Mouse (Mus musculus) MN1 (cell line): ENCODE data around the gene Otub2.

ENCODE experiments used
- DNase-seq: peaks from one replicate; pipeline ENCODE4 v3.0.0-alpha.2; 2016; ENCODE audit warnings: low spot score

Gene Otub2

DNA sequence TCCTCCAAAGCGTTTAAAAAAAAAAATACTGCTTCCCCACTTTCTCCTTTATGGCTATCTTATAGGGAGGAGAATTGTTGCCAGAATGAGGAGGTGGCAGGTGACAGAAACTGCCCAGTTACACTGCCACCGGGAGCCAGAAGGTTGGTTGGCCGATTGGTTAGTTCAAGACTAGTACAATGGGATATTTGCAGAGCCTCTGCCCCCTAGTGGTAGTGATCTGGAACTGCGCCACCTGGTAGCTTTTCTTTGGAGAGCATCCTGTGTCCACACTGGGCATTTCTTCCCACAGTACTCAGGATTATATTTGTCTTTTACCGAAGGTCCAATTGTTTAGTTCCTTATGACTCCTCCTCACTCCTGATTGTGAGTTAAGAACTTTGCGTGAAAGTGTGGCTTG, 16.8 kb upstream of the Otub2 start:
- DNase-seq = peak; percentile 19

DNA sequence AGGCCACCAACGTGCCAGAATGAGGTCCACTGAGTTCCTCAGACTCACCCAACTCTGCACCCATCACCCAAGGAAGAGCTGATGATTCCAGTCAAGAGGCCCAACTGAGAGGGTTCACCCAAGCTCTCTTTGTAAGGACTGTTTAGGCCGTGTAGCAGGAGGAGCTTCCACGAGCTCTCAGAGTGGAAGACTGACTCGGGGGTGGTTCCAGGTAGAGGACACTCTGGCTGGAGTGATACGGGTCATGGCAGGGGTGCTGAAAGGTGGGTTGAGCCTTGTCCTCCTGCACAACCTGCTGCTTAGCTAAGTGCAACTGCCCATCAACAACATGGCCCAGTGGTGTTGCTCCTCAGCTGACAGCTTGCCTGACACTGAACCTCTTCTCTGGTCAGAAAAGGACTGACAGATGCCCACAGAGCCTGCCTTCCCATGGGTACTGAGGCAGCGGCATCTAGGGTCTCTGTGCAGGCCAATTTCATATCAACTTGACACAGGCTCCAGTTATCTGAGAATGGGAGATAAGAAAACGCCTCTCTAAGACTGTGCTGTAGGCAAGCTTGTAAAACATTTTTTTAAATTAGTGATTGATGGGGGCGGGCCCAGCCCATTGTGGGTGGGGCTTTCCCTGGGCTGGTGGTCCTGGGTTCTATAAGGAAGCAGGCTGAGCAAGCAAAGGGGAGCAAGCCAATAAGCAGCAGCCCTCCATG, 14.8 kb upstream of the Otub2 start:
- no peak for DNase-seq

DNA sequence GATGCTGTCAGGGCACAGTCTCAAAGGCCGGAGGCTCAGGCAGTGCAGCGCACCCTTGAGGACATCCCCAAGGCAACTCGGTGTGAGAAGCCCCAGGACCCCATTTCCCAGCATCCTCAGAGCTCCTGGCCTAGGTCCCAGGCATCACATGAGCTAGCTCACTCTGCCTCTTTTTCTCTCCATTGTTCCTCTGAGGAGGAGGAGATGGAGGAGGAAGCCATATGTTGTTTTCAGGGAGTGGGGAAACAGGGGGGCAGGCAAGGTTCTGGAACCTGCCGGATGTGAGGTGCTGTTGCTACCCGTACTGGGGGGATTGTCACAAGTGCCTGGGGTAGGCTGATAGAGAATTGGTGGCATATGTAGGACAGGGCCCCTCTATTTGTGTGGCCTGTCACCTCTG, 12.4 kb upstream of the Otub2 start:
- no peak for DNase-seq

DNA sequence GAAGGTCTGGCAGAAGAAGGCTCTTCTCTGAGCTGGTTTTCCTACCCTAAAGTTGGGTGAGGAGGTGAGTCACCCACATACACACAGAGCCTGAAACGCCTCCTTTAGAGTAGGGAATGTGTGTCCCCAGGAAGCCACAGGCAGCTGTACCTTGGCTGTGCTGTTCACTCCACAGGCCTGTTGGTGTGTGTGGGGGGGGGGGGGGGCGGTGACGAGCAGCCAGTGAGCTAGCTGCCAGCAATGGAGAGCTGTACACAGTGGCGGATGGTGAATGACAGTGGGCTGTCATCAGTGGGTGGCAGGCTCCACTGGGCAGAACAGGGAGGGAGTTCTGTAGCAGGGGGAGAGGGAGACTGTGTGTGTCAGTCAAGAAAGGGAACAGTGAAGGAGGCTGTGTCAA, 11.7 kb upstream of the Otub2 start:
- DNase-seq = no peak

DNA sequence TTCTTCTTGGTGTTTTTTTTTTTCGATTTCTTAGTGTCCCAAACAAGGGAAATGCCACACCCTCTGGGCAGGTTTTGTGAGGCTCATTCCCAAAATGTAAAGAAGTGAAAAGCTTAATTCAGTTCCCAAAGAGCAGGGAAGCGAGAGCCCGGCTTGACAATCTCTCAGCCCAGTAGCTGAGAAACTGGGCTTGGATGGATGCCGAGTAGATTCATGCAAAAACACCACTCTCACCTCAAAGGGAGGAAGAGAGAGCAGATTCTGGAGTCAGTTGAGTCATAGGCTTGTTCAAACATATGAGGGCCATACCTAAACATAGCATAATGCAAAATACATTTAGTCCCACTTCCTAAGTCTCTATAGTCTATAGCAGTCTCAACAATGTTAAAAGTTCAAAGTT, 8.3 kb upstream of the Otub2 start:
- no peak for DNase-seq

DNA sequence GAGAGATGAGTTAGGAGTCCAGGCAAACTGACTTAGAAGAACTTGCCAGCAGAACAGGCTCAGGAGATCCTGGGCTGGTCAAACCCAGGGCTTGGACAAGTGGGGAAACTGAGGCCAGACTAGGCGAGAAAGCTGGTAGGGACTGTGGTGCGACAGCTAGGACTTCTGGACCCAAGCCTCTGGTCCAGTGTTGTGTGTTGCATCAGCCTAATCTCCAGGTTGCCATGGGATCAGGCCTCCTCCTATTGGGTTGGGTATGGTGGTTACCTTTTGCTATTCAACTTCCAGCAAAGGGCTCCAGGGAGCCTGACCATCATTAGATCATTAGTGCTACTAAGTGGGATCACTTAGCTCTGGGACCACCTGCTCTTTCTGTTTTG, 856 bp downstream of the Otub2 start:
- DNase-seq = peak; percentile 30

DNA sequence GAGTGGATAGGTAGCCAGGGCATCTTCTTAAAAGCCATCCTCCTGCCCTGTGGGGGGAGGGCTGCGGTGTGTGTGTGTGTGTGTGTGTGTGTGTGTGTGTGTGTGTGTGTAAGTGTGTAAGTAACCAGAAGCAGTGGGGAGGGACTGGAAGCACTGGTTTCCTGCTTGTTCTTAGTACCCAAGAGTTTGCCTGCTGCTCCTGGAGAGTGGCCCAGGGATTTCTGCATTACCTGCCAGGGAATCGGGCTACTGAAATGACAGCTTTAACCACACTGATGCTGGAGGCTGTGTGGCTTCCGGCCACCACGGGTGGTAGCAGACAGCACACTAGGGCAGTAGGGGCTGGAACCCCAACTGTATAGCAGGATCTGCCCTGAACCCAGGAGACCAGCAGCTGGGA, 1.5 kb downstream of the Otub2 start:
- no peak for DNase-seq

DNA sequence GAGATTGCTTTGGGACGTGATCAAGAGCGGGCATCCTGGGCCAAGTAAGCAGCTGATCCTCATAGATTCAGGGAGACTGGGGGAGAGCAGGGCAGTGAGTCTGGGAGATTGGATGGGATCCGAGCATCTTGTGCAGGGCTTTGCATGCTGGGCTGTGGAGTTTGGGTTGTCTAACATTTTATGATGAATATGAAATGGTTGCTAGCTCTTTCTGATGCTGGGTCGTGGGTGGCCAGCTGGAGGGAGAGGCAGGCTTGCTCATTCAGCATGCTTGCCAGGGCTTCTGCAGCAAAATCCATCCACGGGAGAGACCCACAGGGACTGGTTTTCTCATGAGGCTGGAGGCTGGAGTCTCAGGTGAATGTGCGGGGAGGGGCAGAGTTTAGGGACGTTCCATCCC, 2.6 kb downstream of the Otub2 start:
- no peak for DNase-seq

DNA sequence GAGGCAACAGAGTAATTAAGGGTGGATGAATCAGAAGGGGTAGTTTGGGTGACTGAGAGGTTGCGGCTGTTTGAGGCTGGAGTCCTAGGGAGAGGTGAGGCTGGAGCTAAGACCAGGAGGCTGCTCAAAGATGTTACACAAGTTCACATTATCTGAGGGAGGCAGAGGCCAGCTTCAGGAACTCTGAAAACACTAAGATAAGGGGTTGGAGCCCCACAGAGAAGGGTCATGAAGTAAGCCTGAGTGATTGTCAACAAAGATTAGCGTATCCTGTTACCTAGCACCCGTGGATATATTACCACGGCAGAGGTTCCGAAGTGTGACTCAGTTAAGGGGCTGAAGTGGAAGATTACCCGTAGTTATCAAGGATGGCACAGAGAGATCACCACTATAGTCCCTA, 5.0 kb downstream of the Otub2 start:
- DNase-seq = no peak

DNA sequence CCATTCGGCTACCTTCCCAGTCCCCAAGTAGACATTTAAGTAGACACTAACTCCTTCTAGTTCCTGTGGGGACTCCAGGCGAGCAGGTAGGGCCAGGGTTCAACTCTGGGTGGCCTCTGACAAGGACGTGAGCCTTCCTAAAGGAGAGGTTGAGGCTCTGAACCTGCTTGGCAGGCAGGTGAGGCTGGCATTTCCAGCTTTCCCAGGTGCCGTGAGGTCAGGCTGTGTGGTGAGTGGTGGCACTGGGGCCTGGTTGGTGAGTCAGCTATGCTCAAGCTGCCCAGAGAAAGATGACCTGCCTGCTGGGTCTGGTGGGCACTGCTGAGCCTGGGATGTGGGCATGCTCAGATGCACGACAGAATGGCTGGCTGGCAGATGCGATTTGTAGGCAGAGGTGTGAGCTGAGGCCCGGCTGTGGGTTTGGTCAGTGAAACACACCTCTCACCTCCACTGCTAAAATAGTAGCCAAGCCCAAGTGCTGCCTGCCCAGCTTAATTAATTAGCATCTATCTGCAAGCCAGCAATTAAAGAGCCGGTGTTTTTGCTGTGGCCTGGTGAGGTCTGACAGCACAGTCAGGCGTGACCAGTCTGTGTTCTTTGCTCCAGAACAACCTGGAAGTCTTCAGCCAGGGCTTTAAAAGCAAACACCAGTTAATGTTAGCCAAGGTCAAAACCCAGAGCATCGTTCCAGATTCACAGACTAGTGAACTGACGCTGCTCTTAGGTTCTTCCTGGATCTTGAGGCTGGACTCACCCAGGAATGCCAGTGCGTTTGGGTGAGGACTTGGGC, 7.2 kb downstream of the Otub2 start:
- peak; percentile 42 for DNase-seq

DNA sequence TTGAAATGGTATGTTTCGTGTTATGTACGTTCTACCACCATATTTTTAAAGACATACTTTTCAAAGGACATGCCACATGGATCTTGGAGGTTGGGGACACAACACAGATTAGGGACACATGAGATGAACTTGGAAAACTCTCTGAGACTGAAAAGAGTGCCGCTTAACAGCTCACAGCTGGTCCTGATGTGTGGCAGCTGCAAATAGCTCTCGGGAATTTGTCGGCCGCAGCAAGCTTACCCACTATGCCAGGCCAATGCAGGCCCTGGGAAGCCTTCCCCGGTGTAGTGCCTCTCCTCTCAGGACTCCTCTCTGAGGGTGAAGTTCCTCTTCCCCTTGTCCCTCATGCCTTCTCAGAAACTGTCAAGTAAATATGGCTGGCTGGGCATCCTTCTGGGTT, 8.3 kb downstream of the Otub2 start:
- no peak for DNase-seq

DNA sequence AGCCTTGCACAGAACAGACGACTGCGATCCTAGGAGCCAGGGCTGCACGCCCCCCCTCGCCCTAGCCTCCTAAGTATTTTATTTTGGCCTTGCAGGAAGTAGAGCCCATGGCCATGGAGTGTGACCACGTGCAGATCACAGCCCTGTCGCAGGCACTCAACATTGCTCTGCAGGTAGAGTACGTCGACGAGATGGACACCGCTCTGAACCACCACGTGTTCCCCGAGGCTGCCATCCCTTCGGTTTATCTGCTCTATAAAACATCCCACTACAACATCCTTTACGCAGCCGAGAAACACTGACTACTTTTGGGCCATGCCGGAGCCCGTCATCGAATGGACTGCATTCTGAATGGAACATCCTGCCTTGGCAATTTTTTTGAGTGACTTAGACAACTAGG, 15.6 kb downstream of the Otub2 start:
- no peak for DNase-seq

DNA sequence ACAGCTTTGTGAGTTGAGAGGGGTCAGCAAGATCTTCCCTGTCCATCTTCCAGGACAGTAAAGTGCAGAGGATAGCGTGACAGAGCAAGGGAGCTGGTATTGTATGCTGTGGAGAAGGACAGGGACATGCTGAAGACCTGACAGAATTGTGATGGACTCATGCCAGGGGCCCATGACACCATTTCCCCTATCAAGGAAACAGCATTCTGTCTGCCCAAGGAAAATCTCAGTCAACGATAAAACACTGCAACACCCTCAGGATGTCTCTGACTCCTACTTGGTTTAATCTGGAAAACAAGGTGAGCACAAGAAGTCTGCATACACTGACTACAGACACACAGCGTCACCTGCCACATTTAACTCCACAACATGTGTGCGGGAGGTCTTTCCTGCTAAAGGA, 19.2 kb downstream of the Otub2 start, which contains the start of gene 9330161L09Rik:
TSS of gene 9330161L09Rik (minus strand) at position 101 of the 400 bp plus-strand sequence.
- no peak for DNase-seq

DNA sequence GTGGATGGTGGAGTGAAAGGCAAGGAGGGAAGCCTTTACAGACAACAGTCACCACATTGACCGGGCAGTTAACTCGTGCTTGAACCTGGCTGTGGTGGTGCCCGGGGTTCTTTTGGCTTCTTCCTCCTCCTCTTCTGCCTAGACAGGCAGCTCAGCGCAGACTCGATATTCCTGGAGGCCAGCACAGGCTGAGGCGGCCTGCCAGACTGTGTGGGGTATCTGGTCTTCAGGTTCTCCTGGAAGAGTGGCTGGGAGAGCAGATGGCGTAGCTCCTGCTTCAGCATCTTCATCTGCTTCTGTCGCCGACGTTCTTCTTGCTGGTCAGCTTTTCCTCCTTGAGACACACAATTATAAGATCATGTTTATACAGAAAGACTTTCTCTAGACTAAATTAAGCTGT, 19.7 kb downstream of the Otub2 start:
- DNase-seq = no peak

DNA sequence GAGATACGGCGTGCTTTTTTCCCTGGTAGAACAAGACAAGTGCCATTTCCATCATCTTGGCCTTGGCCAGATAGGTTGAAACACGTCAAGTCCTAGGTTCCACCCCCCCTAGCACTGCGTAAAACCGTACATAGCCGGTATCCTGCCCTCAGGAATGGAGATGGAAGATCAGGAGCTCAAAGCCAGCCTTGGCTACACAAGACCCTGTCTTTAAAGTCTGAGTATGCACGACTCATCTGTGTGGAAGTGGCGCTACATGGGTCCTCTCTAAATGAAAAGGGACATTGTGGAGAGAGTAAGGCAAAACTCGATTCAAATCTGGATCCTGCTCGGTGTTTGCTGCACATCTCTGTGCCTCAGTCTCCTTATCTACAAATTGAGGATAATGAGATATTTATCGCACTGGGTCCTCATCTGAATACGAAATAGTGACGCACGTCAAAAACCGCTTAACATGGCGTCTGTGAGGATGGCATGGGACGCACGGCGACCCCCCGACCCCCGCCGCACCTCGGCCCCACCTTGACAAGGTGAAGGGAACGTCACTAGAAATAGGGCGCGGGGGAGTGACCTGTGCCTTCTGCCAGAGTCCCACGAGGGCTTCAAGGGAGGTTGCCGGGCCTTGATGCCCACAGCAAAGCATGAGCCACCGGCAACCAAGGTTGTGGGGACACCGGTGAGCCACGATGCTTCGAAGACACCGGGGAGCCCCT, 36.7 kb downstream of the Otub2 start:
- DNase-seq = peak; percentile 6

DNA sequence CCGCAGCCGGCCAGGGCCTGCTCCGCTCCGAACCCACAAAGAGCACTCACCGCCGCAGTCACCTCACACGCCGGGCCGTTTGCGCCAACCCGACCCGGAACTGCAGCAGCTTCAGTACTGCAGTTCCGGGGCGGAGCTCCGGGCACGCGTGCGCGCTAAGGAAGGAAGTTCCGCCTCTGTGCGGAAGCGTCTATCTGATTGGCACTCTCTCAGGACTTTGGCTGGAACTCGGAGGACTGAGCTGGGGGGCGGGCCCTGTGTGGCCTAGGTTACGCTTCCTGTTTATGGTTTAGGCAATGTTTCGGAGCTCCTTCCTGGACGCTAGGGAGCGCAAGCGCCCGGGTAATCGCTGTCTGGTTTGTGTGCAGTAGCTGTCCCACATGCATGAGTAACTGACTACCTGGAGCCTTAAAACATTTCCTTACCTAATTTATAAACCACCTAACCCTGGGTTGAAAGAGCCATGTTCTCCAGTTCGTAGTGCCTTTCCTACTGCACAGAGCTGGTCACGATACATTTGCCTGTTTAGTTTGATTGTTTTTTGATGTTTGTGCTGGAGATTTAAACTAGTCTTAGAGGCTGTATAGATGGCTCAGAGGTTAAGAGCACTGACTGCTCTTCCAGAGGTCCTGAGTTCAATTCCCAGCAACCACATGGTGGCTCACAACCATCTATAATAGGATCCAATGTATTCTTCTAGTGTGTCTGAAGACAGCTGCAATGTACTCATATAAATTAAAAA, 37.4 kb downstream of the Otub2 start, which contains the start of gene Ddx24:
TSS of gene Ddx24 (minus strand) at position 102 of the 742 bp plus-strand sequence.
- peak; percentile 96 for DNase-seq

DNA sequence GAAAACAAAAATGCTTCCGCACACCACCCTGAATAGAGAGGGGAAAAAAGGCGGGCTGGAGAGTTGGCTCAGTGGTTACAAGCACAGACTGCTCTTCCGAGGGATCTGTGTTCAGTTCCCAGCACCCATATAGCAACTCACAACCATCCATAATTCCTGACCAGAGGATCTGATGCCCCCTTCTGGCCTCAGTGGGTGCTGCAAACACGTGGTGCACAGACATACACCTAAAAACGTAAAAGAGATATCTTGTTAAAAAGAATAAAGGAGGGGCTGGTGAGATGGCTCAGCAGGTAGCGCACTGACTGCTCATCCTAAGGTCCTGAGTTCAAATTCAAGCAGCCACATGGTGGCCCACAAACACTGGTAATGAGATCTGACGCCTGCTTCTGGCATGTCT, 38.2 kb downstream of the Otub2 start:
- DNase-seq = no peak

DNA sequence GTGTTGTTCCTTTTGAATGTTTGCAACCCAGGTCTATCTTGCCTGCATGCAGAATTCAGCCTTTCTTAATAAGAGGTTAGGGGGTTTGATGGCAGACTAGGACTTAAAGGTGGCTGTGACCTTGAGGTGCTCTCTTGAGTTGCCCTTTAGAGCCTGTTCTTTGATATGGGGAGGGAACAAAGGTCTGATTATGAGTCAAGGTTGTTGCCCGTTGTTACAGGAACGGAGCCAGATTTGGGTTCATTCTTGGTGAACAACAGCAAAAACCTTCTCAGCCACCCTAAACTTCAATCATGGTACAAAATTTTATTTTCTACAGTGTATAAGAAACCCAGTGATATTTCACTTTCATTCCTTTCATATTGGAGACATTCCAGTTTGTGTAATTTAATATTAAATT, 44.9 kb downstream of the Otub2 start:
- DNase-seq = no peak

DNA sequence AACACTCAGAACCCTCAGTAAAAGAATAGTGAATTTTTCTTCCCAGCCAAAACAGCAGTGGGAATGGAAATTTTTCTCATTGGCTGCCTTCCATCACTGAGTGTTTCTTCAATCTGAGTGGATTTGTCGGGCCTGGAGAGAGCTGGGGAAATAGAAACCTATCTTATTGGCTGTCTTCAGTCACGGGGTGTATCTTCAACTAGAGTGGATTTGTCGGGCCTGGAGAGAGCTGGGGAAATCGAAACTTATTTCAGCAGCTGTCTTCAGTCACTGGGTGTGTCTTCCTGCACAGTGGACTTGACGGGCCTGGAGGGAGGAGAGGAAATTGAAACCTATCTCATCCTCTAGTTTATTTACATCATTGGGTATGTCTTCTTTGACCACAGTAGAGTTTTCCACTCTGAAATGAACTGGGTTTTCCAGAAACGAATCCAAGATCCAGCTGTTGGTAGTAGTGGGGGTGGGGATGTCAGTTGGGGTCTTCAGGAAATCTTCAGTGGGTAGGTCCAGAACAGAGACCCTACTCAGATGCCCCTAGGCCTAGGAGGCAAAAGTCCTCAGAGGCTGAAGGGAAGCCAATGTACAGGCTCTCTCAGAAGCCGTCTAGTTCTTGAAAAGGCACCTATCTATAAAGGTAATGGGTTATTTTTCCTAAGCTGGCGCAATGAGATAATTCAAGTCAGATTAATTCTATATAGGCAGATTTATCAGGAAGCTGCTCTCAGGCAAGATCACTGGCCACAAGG, 45.7 kb downstream of the Otub2 start, which contains the start of gene Ifi27:
TSS of gene Ifi27 (plus strand) at position 226 of the 746 bp plus-strand sequence.
- peak; percentile 80 for DNase-seq

DNA sequence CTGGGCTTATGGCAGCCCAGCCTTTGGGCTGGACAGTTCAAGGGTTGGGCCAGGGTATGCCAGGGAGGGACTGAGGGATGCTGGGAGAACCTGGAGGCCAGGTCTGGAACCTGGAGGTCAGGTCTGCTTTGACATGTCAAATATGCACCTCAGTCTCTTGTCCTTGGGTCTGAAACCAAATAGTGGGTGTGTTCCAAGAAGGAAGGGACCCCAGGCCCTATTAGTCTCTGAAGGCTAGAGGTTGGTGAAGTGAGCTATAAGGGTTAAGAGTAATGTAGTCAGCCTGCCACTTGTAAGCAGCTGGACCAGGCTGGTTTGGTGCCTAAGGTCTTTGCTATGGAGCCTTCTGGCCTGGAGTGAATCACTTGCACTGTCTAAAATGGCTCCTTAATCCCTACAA, 46.4 kb downstream of the Otub2 start:
- DNase-seq = no peak

DNA sequence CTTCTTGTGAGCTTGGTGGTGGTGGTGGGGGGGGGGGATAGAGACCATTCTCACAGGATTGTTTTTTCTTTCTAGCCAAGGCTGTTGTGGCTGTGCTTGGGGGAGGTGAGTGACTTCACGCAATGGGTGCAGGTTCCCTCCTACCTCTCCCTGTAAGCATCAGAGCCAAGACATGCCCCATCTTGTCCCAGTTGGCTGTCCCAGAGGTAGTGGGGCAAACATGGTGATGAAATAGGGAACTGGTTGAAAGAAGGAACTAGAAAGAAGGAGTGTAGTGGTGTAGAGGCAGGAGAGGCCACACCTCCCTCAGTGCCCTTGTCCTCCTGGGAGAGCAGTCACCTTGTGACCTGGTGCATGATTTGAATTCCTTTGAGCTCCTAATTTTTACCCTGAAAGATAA, 49.1 kb downstream of the Otub2 start:
- no peak for DNase-seq
